Mouse (Mus musculus): ENCODE data around the gene Tpst2. TPM values are rescaled to one million over a fixed set of nuclear protein-coding genes. Genes with fewer than 3 reads are reported as not detected.
A peak's percentile ranks its signal among the peaks of the same experiment; 100 is the strongest.

The Tpst2 gene
- total and polyA plus RNA-seq, 2 experiments from 2014 or later = 42.9 to 86.1 TPM

DNA sequence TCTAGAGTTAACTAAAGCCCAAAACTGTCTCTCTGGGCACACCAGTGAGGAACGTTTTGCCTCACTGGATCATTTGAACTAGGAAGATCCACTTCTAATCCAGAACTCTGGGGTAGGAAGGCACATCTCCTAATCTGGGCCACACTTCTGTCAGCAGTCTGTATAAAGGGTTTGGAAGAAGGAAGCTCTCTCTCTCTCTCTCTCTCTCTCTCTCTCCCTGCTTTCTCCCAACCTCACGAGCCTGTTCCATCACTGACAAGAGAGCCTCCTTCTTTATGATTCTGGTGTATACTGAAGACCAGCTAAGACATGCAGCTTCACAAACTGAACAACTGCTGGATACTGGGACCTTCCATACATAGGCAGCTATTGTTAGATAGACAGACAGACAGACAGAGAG, 34.6 kb upstream of the Tpst2 start:
- Histone ChIP-seq H3K9me3 (replicated peaks; ENCODE audit: control insufficient read depth, low read length) (no peaks in the 10 kb centered on the region), H3K4me1 (ENCODE audit: control insufficient read depth, insufficient read depth) (peaks cover 11% of the 10 kb centered on the region), H3K27me3 (ENCODE audit: control insufficient read depth, insufficient read depth, low read length) (peaks cover 20% of the 10 kb centered on the region), H3K4me2 (ENCODE audit: low read depth, low read length) (no peak overlapping the region), H3K36me3 (replicated peaks; ENCODE audit: control insufficient read depth, insufficient read depth, low read length) (no peaks in the 10 kb centered on the region), H3K27ac (ENCODE audit: low read depth) (no peak overlapping the region), H3K4me3 (ENCODE audit: low read depth, low read length) (no peak overlapping the region), H3K9ac (replicated peaks; ENCODE audit: low read depth, low read length) (no peak overlapping the region)
- 62% methylated on average over 2 of the region's 2 CpGs for whole genome bisulfite sequencing
- DNase-seq (ENCODE audit: low spot score) = no peak
- TF ChIP-seq EP300 (IDR thresholded peaks at IDR 0.05; ENCODE audit: low read depth) (no peak), CTCF (IDR thresholded peaks at IDR 0.05; ENCODE audit: low read depth) (no peak)
- no peak for ATAC-seq (ENCODE audit: insufficient read depth, low read depth)

DNA sequence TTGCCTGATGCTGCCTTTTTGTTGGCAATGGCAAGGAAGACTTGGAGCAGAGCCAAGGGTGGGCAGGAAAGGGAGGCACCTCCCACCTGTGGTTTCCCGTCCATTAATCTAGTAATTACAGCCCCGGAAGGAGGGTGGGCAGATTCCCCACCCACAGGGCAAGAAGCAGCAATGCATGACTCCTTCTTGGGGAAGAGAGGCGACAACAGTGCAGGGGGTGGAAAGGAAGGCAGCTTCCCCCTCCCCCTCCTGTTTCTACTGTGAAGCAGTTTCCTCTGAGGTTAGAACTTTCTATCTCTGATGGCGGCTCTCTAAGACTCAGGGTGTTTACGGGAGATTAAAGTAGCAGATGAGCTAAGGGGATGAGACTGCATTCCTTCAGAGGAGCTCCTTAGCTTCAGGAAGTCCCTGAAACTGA, 34.1 kb upstream of the Tpst2 start:
- no peak for DNase-seq (ENCODE audit: low spot score)
- TF ChIP-seq CTCF (IDR thresholded peaks at IDR 0.05; ENCODE audit: low read depth) (no peak), EP300 (IDR thresholded peaks at IDR 0.05; ENCODE audit: low read depth) (no peak)
- no peak overlapping the region for H3K9ac ChIP-seq (replicated peaks; ENCODE audit: low read depth, low read length)
- H3K36me3 ChIP-seq (replicated peaks; ENCODE audit: control insufficient read depth, insufficient read depth, low read length) = no peaks in the 10 kb centered on the region
- H3K4me2 ChIP-seq (ENCODE audit: low read depth, low read length) = no peak overlapping the region
- H3K9me3 ChIP-seq (replicated peaks; ENCODE audit: control insufficient read depth, low read length) = no peaks in the 10 kb centered on the region
- peaks cover 15% of the 10 kb centered on the region for H3K27me3 ChIP-seq (ENCODE audit: control insufficient read depth, insufficient read depth, low read length)
- WGBS = 59% methylated on average over 5 of the region's 5 CpGs
- H3K27ac ChIP-seq (ENCODE audit: low read depth) = 0 out of 2 replicates have a peak overlapping the region, but pooled peaks have one; percentile 6
- peaks cover 11% of the 10 kb centered on the region for H3K4me1 ChIP-seq (ENCODE audit: control insufficient read depth, insufficient read depth)
- no peak overlapping the region for H3K4me3 ChIP-seq (ENCODE audit: low read depth, low read length)
- ATAC-seq (ENCODE audit: insufficient read depth, low read depth) = no peak

DNA sequence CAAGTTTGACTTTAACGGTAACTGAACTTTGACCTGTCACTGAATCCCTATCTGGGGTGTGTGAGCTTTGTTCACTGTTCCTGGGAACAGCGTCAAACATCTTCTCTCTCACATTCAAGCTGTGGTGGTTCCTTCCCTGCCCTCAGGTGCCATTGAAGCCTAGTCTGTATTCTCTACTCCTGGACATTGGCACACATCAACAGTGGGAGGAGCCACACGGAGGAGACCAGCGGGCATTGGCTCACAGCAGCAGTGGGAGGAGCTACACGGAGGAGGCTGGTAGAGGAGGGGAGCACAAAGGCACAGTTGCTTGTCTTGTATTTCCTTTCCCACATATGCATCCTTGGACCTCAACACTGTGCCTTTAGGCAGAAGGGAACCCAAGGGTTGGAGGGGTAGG, 33.5 kb upstream of the Tpst2 start:
- no peaks in the 10 kb centered on the region for H3K36me3 ChIP-seq (replicated peaks; ENCODE audit: control insufficient read depth, insufficient read depth, low read length)

DNA sequence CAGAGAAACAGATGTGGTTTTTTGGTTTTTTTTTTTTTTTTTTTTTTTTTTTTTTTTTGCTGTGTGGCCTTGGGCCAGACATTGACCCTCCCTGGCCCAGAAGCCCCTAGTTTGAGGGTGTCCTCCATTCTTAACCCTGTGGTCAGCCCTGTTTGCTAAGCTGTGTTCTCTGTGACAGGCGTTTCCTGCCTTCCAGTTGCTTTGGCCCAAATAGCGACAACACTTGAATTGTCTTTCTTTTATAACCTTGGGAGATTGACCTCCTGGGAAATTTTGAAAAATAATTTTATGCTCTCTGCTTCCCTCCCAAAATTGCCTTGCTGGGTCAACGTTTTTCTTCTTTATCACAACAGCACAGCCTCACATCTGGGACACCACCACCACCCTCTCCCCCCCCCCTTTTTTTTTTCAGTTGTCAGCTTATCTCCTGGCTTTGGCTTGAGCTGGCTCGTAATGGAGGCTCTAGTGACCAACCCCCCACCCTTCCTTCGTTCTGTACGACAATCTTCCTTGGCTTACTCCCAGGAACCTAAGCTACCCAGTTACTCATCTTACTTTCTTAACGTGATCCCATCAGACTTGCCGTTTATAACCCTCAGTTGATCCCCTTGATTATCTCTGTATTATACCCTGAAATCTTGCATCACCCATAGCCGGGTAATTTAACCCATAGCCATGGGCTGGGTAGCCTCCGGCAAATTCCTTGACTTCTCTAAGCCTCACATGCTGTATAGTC, 32.8 kb upstream of the Tpst2 start:
- H3K27me3 ChIP-seq (ENCODE audit: control insufficient read depth, insufficient read depth, low read length) = 0 out of 2 replicates have a peak, but pooled peaks cover 5% of the 10 kb centered on the region
- ATAC-seq (ENCODE audit: insufficient read depth, low read depth) = no peak
- no peak overlapping the region for H3K27ac ChIP-seq (ENCODE audit: low read depth)
- H3K4me3 ChIP-seq (ENCODE audit: low read depth, low read length) = no peak overlapping the region
- H3K4me1 ChIP-seq (ENCODE audit: control insufficient read depth, insufficient read depth) = peaks cover 11% of the 10 kb centered on the region
- H3K9me3 ChIP-seq (replicated peaks; ENCODE audit: control insufficient read depth, low read length) = no peaks in the 10 kb centered on the region
- TF ChIP-seq EP300 (IDR thresholded peaks at IDR 0.05; ENCODE audit: low read depth) = no peak
- TF ChIP-seq CTCF (IDR thresholded peaks at IDR 0.05; ENCODE audit: low read depth) = no peak
- 33% methylated on average over 10 of the region's 10 CpGs for WGBS
- DNase-seq (ENCODE audit: low spot score) = no peak
- no peak overlapping the region for H3K4me2 ChIP-seq (ENCODE audit: low read depth, low read length)
- no peak overlapping the region for H3K9ac ChIP-seq (replicated peaks; ENCODE audit: low read depth, low read length)
- H3K36me3 ChIP-seq (replicated peaks; ENCODE audit: control insufficient read depth, insufficient read depth, low read length) = no peaks in the 10 kb centered on the region

More for the DNA sequence above, 33.5 kb upstream of the Tpst2 start:
- 0 out of 2 replicates have a peak overlapping the region, but pooled peaks have one; percentile 6 for H3K27ac ChIP-seq (ENCODE audit: low read depth)
- WGBS = 55% methylated on average over 5 of the region's 5 CpGs
- H3K9ac ChIP-seq (replicated peaks; ENCODE audit: low read depth, low read length) = no peak overlapping the region
- ATAC-seq (ENCODE audit: insufficient read depth, low read depth) (no peak), DNase-seq (ENCODE audit: low spot score) (no peak)
- no peak overlapping the region for H3K4me2 ChIP-seq (ENCODE audit: low read depth, low read length)
- H3K27me3 ChIP-seq (ENCODE audit: control insufficient read depth, insufficient read depth, low read length) = peaks cover 10% of the 10 kb centered on the region; the same call in 1 of the 2 replicates
- H3K4me1 ChIP-seq (ENCODE audit: control insufficient read depth, insufficient read depth) = peaks cover 11% of the 10 kb centered on the region
- no peaks in the 10 kb centered on the region for H3K9me3 ChIP-seq (replicated peaks; ENCODE audit: control insufficient read depth, low read length)
- no peak for TF ChIP-seq EP300 (IDR thresholded peaks at IDR 0.05; ENCODE audit: low read depth)
- TF ChIP-seq CTCF (IDR thresholded peaks at IDR 0.05; ENCODE audit: low read depth) = no peak
- H3K4me3 ChIP-seq (ENCODE audit: low read depth, low read length) = no peak overlapping the region

DNA sequence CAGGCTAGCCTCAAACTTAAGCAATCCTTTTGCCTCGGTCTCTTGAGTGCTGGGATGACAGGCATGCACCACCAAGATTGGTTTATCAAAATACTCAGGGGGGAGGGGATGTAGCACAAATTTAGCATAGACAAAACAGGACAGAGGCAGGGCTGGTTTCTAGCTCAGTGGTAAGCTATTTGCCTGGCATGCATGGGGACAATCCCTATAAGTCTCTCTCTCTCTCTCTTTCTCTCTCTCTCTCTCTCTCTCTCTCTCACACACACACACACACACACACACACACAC, 32.3 kb upstream of the Tpst2 start:
- TF ChIP-seq EP300 (IDR thresholded peaks at IDR 0.05; ENCODE audit: low read depth) (no peak), CTCF (IDR thresholded peaks at IDR 0.05; ENCODE audit: low read depth) (no peak)
- no peak overlapping the region for H3K4me2 ChIP-seq (ENCODE audit: low read depth, low read length)
- no peaks in the 10 kb centered on the region for H3K27me3 ChIP-seq (ENCODE audit: control insufficient read depth, insufficient read depth, low read length)
- peaks cover 11% of the 10 kb centered on the region for H3K4me1 ChIP-seq (ENCODE audit: control insufficient read depth, insufficient read depth)
- ATAC-seq (ENCODE audit: insufficient read depth, low read depth) (no peak), DNase-seq (ENCODE audit: low spot score) (no peak)
- WGBS = 23% methylated on average over 1 of the region's 1 CpGs
- no peak overlapping the region for H3K27ac ChIP-seq (ENCODE audit: low read depth)
- H3K9ac ChIP-seq (replicated peaks; ENCODE audit: low read depth, low read length) = no peak overlapping the region
- H3K4me3 ChIP-seq (ENCODE audit: low read depth, low read length) = no peak overlapping the region
- no peaks in the 10 kb centered on the region for H3K9me3 ChIP-seq (replicated peaks; ENCODE audit: control insufficient read depth, low read length)
- no peaks in the 10 kb centered on the region for H3K36me3 ChIP-seq (replicated peaks; ENCODE audit: control insufficient read depth, insufficient read depth, low read length)
